Mouse (Mus musculus) layer of hippocampus, postnatal 14 days (tissue): Measurements from ENCODE around the gene Vmn1r125. TPM values are rescaled to one million over a fixed set of nuclear protein-coding genes. Genes with fewer than 3 reads are reported as not detected.
"Not testable (repeated sequence)": the region's sequence is repeated elsewhere in the genome, so short reads cannot be mapped to it uniquely, and the experiment has no call there.

Source experiments
- DNase-seq, 2 experiments: peaks; one replicate each; pipeline ENCODE4 v3.0.0; 2021 to 2022; ENCODE audit warnings: low spot score in 2 of 2, mixed read lengths in 1 of 2
- long read RNA-seq, 2 experiments: library from polyadenylated mRNA; stranded (forward); transcript quantifications; one replicate each; pipeline ENCODE4 v2.0.0; 2021
- total RNA-seq, 2 experiments: library from RNA; stranded (reverse); gene quantifications; 2 replicates each; pipeline ENCODE4 v1.2.3; 2021

Gene Vmn1r125
- total RNA-seq, result not detected
- long read RNA-seq, experiment 1, result 0 reads
- long read RNA-seq, experiment 2, result 0 reads

GRCm38 (mm10) chr7:21271879-21272278 is at the start of gene Vmn1r125:
Vmn1r125 (plus strand) TSS chr7:21272179.
- DNase-seq, result not testable (repeated sequence)

DNA sequence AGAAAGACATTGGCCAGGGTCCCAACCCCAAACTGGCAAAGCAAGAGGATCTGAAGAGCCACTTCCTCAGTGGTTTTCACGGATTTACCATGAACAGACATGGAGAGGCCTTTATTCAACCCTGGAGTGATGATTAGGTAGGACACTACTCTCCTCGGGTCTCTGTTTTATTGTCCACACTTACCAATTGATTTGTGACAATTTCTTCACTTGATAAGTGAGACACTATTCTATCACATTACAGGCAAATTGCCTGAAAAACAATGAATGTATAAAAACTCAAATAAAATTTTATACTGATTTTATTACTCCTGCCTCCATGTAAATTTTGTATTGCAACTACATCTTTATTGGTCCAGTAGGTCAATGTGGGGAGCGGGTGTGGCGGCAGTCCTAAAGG is 11.5 kb upstream of the Vmn1r125 start, which contains the start of gene Vmn1r124:
TSS of gene Vmn1r124 (minus strand) at position 101 of the 400 bp plus-strand sequence.
- DNase-seq, result not testable (repeated sequence)

- DNase-seq, result not testable (repeated sequence)
These were observed 29.4 kb downstream of the Vmn1r125 start, which contains the start of gene Vmn1r126 for GRCm38 (mm10) chr7:21301367-21301766. Vmn1r126 (minus strand) TSS chr7:21301467.

DNA sequence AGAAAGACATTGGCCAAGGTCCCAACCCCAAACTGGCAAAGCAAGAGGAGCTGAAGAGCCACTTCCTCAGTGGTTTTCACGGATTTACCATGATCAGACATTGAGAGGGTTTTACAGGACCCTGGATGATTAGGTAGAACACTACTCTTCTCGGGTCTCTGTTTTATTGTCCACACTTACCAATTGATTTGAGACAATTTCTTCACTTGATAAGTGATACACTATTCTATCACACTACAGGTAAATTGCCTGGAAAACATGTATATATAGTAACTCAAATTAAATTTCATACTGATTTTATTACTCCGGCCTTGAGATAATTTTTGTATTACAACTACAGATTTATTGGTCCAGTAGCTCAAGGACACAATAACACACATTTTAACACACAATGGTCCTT is 47.8 kb downstream of the Vmn1r125 start, which contains the start of gene Vmn1r127:
TSS of gene Vmn1r127 (minus strand) at position 101 of the 400 bp plus-strand sequence.
- not testable (repeated sequence) for DNase-seq

Other genes with a start within 250 kb of the Vmn1r125 start
- not detected for gene Vmn1r120, start 218.4 kb upstream of the Vmn1r125 start, total RNA-seq
- gene Vmn1r121, start 173.7 kb upstream of the Vmn1r125 start, total RNA-seq, result not detected
- not detected for gene Vmn1r122, start 138.1 kb upstream of the Vmn1r125 start, total RNA-seq
- gene Vmn1r123, start 110.0 kb upstream of the Vmn1r125 start, total RNA-seq, result not detected
- not detected for gene Gm5157, start 81.8 kb upstream of the Vmn1r125 start, total RNA-seq
- not detected for gene Vmn1r124, start 11.6 kb upstream of the Vmn1r125 start, total RNA-seq
- not detected for gene Vmn1r126, start 29.3 kb downstream of the Vmn1r125 start, total RNA-seq
- not detected for gene Vmn1r127, start 47.7 kb downstream of the Vmn1r125 start, total RNA-seq
- not detected for gene Vmn1r128, start 77.2 kb downstream of the Vmn1r125 start, total RNA-seq
- gene Vmn1r129, start 89.1 kb downstream of the Vmn1r125 start, total RNA-seq, result not detected
- gene Gm6882, start 160.6 kb downstream of the Vmn1r125 start, total RNA-seq, result not detected
- not detected for gene Vmn1r130, start 239.6 kb downstream of the Vmn1r125 start, total RNA-seq